Mouse (Mus musculus) megakaryocyte progenitor cell, adult 5-6 weeks (primary cell): ENCODE data around the gene Tex14. TPM values are rescaled to one million over a fixed set of nuclear protein-coding genes. Genes with fewer than 3 reads are reported as not detected.
"Not testable (repeated sequence)": the region's sequence is repeated elsewhere in the genome, so short reads cannot be mapped to it uniquely, and the experiment has no call there.

Experiments
- ATAC-seq: replicated peaks from 2 replicates; pipeline ENCODE4 v1.8.0; 2016; ENCODE audit warnings: mild to moderate bottlenecking, moderate TSS enrichment, inconsistent platforms; ENCODE audit not compliant: poor library complexity
- total RNA-seq, 2 experiments: library from RNA; stranded (forward) in 1 of 2; stranded (reverse) in 1 of 2; fragments of 157-497, 149-512 nt in 1 of 2; fragments of 200-1000 nt in 1 of 2; gene quantifications; 2 replicates each; pipeline versions ENCODE4 v1.2.3 to v1.2.4; 2015 to 2017

The Tex14 gene
- total RNA-seq, 2 experiments from 2014 or later, result 0.07 to 0.29 TPM

DNA sequence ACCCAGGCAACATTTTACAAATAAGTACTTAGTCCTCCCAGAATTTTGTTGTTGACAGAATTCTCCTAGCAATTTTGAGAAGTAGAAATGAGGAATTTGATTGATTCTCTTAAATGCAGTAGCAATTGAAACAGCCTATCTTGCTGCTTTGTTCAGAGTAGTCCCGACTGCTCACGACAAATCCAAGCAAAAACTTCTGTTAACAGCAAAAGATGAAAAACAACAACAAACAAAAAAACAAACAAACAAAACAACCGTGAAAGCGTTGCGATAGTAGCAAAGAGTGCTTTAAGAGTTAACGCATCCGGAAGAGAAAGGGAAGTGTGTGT lies 21.2 kb downstream of the Tex14 start:
- ATAC-seq, result no peak

GRCm38 (mm10) chr11:87426450-87427250 lies 21.8 kb downstream of the Tex14 start:
- ATAC-seq, result peak; percentile 45

GRCm38 (mm10) chr11:87427273-87428050 lies 22.6 kb downstream of the Tex14 start:
- ATAC-seq, result peak; percentile 41

GRCm38 (mm10) chr11:87428051-87428673 lies 23.3 kb downstream of the Tex14 start:
- ATAC-seq, result no peak

- no peak for ATAC-seq
Measured at GRCm38 (mm10) chr11:87429363-87429762, 24.5 kb downstream of the Tex14 start.

DNA sequence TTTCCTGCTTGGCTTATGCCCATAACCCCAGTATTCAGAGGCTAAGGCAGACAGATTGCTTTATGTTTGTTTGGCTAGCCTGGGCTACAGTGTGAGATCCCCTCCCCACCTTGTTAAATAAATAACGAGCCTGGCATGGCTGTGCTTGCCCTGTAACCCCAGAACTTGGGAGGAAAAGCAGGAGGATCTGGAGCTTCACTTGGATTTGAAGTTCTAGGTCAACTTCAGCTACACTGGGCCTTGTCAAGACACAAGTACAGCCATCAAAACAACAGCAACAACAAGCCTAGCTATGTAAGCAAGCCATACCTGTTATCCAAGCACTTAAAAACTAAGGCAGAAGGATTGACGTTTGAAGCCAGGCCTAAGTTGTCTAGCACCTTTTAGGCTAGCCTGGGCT lies 25.5 kb downstream of the Tex14 start:
- ATAC-seq, result no peak

GRCm38 (mm10) chr11:87431813-87432212 lies 26.9 kb downstream of the Tex14 start:
- not testable (repeated sequence) for ATAC-seq

GRCm38 (mm10) chr11:87432447-87432846 lies 27.6 kb downstream of the Tex14 start:
- no peak for ATAC-seq

GRCm38 (mm10) chr11:87432933-87433669 lies 28.2 kb downstream of the Tex14 start:
- peak; percentile 48; the same call in 1 of the 2 replicates for ATAC-seq

DNA sequence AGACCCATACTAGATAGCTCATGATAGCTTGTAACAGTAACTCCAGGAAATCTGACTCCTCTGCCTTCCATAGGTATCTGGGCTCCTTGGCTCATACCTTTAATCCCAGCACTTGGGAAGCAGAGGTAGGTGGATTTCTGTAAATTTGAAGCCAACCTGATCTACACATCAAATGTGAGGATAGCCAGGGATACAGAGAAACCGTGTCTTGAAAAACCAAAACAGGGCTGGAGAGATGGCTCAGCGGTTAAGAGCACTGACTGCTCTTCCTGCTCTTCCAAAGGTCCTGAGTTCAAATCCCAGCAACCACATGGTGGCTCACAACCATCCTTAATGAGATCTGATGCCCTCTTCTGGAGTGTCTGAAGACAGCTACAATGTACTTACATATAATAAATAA lies 30.2 kb downstream of the Tex14 start:
- not testable (repeated sequence) for ATAC-seq

DNA sequence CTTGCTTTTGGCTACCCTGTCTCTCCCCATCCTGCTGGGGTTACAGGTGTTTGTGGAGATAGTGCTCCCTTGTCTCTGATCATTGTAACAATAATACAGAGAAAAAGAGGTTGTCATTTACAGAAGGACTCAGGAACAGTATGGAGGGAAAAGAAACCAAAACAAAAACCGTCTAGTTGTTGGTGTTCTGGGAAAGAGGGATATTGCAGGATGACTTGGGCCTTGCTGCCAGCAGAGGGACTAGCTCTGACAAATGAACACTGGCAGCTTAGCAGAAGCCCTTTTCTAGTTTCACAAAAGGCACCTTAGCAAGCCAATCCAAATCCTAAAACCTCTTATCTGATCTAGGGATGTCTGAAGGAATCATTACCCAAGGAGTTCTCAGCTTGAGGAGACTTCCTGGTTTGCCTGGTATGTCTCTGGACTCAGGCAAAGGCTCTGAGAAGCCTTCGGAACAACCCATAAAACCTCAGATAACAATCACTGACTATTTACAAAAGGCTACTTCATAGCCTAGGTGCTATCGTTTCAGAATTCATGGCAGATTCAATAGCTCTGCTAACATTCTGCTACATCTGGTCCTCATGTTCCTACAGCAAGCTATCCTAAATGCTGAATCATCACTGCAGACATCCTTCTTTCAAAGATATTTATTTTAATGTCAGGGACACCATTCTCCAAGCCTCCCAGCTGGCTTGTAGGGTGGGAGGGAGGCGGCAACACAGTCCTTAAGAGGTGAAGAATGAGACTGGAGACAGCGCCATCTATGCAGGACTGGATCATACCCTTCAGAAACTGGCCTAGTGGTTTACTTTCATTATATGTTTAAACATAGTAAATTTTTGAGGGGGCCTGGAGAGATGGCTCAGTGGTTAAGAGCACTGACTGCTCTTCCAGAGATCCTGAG lies 31.7 kb downstream of the Tex14 start:
- no peak for ATAC-seq

- ATAC-seq, result no peak
Measured at GRCm38 (mm10) chr11:87439796-87440420, 35.0 kb downstream of the Tex14 start.

GRCm38 (mm10) chr11:87442643-87443372 lies 37.9 kb downstream of the Tex14 start:
- ATAC-seq, result peak; percentile 86

GRCm38 (mm10) chr11:87443373-87443883 lies 38.6 kb downstream of the Tex14 start:
- ATAC-seq, result peak; percentile 75

DNA sequence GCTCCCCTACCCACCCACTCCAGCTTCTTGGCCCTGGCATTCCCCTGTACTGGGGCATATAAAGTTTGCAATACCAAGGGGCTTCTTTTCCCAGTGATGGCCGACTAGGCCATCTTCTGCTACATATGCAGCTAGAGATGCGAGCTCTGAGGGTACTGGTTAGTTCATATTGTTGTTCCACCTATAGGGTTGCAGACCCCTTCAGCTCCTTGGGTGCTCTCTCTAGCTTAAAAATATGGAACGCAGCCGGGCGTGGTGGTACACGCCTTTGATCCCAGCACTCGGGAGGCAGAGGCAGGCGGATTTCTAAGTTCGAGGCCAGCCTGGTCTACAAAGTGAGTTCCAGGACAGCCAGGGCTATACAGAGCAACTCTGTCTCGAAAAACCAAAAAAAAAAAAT lies 39.2 kb downstream of the Tex14 start:
- not testable (repeated sequence) for ATAC-seq

- ATAC-seq, result no peak
Measured at GRCm38 (mm10) chr11:87444735-87445428, 40.0 kb downstream of the Tex14 start.

DNA sequence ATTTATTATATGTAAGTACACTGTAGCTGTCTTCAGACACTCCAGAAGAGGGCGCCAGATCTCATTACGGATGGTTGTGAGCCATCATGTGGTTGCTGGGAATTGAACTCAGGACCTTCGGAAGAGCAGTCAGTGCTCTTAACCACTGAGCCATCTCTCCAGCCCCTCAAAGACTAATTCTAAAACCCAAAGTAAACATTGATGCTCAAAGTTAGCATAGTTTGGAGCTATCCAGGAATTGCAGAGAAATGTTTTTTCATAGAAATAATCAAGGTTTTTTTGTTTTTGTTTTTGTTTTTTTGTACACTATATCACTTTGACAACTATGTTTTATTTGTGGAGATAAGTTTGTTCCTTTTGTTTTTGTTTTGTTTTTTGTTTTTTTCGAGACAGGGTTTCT lies 40.7 kb downstream of the Tex14 start:
- ATAC-seq, result not testable (repeated sequence)

DNA sequence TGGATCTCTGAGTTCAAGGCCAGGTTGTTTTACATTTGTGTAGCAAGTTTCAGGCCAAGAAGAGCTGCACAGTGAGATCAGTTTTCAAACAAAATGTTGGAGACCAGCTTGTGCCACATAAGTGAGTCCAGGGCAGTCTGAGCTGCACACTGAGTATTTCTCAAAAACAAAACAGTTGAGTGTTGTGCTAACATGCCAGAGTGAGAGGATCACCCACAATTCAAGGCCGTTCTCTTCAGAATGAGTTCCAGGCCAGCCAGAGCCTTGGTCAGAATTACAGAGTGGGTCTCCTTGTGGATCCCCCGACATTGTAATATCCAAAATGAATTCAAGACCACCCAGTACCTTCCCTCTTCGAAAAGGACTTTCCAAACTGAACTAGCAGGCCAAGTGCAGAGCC lies 41.3 kb downstream of the Tex14 start:
- no peak for ATAC-seq
